Mouse (Mus musculus) cerebellum, adult 2 months (tissue): ENCODE data around the gene Lmtk2.

Experiments used
- CTCF ChIP-seq: fragments of 200-500 bp; IDR thresholded peaks from 2 replicates; pipeline ENCODE4 v1.5.1; 2011; ENCODE audit warnings: low read depth, mild to moderate bottlenecking, control low read depth, low read length, moderate library complexity, borderline replicate concordance; ENCODE audit not compliant: insufficient read depth
- POLR2A ChIP-seq: fragments of 200-500 bp; IDR thresholded peaks from 2 replicates; pipeline ENCODE4 v1.6.1; 2011; ENCODE audit warnings: low read length, control low read depth, borderline replicate concordance; ENCODE audit not compliant: insufficient read depth

GRCm38 (mm10) chr5:144202430-144202829, 102.2 kb downstream of the Lmtk2 start:
- TF ChIP-seq CTCF, result peak; percentile 29; the same call in 1 of the 2 replicates
- TF ChIP-seq POLR2A, result no peak
